Mouse (Mus musculus): Measurements from ENCODE around the gene Nhlrc2. TPM values are rescaled to one million over a fixed set of nuclear protein-coding genes. Genes with fewer than 3 reads are reported as not detected.

Nhlrc2 gene
- polyA plus RNA-seq, 1 experiment = 6.9 TPM

GRCm38 (mm10) chr19:56592472-56592871 lies 44.4 kb downstream of the Nhlrc2 start:
- no peak overlapping the region for H3K4me2 ChIP-seq (ENCODE audit: low read depth)
- no peaks in the 10 kb centered on the region for H3K79me2 ChIP-seq (ENCODE audit: control insufficient read depth, insufficient read depth)
- no peak overlapping the region for H3ac ChIP-seq (ENCODE audit: control insufficient read depth, insufficient read length)

GRCm38 (mm10) chr19:56599996-56600395 lies 51.9 kb downstream of the Nhlrc2 start:
- Histone ChIP-seq H3K27me3 (ENCODE audit: control insufficient read depth, insufficient read depth, insufficient read length) (no peaks in the 10 kb centered on the region), H3K4me3 (no peak overlapping the region), H3K36me3 (ENCODE audit: control insufficient read depth, insufficient read depth) (peaks cover 33% of the 10 kb centered on the region), H3ac (ENCODE audit: control insufficient read depth, insufficient read length) (no peak overlapping the region), H3K79me2 (ENCODE audit: control insufficient read depth, insufficient read depth) (no peaks in the 10 kb centered on the region), H3K4me2 (ENCODE audit: low read depth) (no peak overlapping the region)
- TF ChIP-seq MAX (IDR thresholded peaks at IDR 0.05; ENCODE audit: low read depth) (no peak), POLR2A (IDR thresholded peaks at IDR 0.05; ENCODE audit: insufficient read length, low read depth) (no peak), REST (IDR thresholded peaks at IDR 0.05; ENCODE audit: insufficient read depth, insufficient read length) (no peak), MYOG (IDR thresholded peaks at IDR 0.05; ENCODE audit: control insufficient read depth in 1 of 3, insufficient read depth in 1 of 3, insufficient read length in 2 of 3, low read depth in 2 of 3) (no peak), TCF12 (IDR thresholded peaks at IDR 0.05; ENCODE audit: insufficient read depth, poor library complexity, severe bottlenecking) (no peak), POLR2AphosphoS2 (IDR thresholded peaks at IDR 0.05; ENCODE audit: insufficient read length, low read depth) (no peak), USF1 (IDR thresholded peaks at IDR 0.05; ENCODE audit: low read depth) (no peak), SRF (IDR thresholded peaks at IDR 0.05; ENCODE audit: control insufficient read depth, insufficient read length, low read depth) (no peak), CEBPB (IDR thresholded peaks at IDR 0.05; ENCODE audit: insufficient read depth, poor library complexity, severe bottlenecking) (no peak), TCF3 (IDR thresholded peaks at IDR 0.05; ENCODE audit: insufficient read length, low read depth) (no peak), E2F4 (IDR thresholded peaks at IDR 0.05; ENCODE audit: insufficient read depth) (no peak), MYOD1 (IDR thresholded peaks at IDR 0.05; ENCODE audit: control insufficient read depth in 1 of 3, insufficient read length in 2 of 3, low read depth in 2 of 3) (no peak)

More at GRCm38 (mm10) chr19:56592472-56592871, 44.4 kb downstream of the Nhlrc2 start:
- Histone ChIP-seq H3K36me3 (ENCODE audit: control insufficient read depth, insufficient read depth) (peaks cover 44% of the 10 kb centered on the region), H3K27me3 (ENCODE audit: control insufficient read depth, insufficient read depth, insufficient read length) (no peaks in the 10 kb centered on the region), H3K4me3 (no peak overlapping the region)
- TF ChIP-seq USF1 (IDR thresholded peaks at IDR 0.05; ENCODE audit: low read depth) = no peak
- no peak for TF ChIP-seq E2F4 (IDR thresholded peaks at IDR 0.05; ENCODE audit: insufficient read depth)
- TF ChIP-seq MYOD1 (IDR thresholded peaks at IDR 0.05; ENCODE audit: control insufficient read depth in 1 of 3, insufficient read length in 2 of 3, low read depth in 2 of 3) = no peak
- no peak for TF ChIP-seq REST (IDR thresholded peaks at IDR 0.05; ENCODE audit: insufficient read depth, insufficient read length)
- TF ChIP-seq TCF3 (IDR thresholded peaks at IDR 0.05; ENCODE audit: insufficient read length, low read depth) = no peak
- no peak for TF ChIP-seq SRF (IDR thresholded peaks at IDR 0.05; ENCODE audit: control insufficient read depth, insufficient read length, low read depth)
- no peak for TF ChIP-seq TCF12 (IDR thresholded peaks at IDR 0.05; ENCODE audit: insufficient read depth, poor library complexity, severe bottlenecking)
- no peak for TF ChIP-seq MAX (IDR thresholded peaks at IDR 0.05; ENCODE audit: low read depth)
- no peak for TF ChIP-seq POLR2AphosphoS2 (IDR thresholded peaks at IDR 0.05; ENCODE audit: insufficient read length, low read depth)
- TF ChIP-seq MYOG (IDR thresholded peaks at IDR 0.05; ENCODE audit: control insufficient read depth in 1 of 3, insufficient read depth in 1 of 3, insufficient read length in 2 of 3, low read depth in 2 of 3) = no peak
- no peak for TF ChIP-seq CEBPB (IDR thresholded peaks at IDR 0.05; ENCODE audit: insufficient read depth, poor library complexity, severe bottlenecking)
- no peak for TF ChIP-seq POLR2A (IDR thresholded peaks at IDR 0.05; ENCODE audit: insufficient read length, low read depth)

GRCm38 (mm10) chr19:56600797-56601196 lies 52.7 kb downstream of the Nhlrc2 start:
- H3K4me2 ChIP-seq (ENCODE audit: low read depth) = no peak overlapping the region

DNA sequence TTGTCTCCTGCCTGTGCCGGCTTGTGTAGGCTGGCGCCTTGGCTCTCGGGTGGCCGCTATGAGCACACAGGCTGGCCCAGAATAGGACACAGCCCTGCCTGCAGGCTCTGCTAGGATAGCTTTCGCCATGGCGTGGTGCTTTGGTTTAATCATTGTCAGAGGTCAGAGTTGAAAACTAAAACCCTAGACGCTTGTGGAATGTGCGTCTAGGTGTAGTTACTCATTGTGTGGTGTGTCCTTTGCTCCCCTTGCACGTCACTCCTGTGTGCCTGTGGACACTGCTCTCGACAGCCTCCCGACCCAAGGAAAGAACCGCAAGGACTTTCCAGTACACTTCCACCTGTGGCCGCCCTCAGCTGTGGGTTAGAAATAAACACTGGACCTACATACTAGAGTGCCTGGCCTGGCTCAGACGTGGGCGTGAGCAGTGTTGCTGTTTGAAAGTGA lies 53.9 kb downstream of the Nhlrc2 start:
- H3K27me3 ChIP-seq (ENCODE audit: control insufficient read depth, insufficient read depth, insufficient read length) = no peaks in the 10 kb centered on the region
- no peak overlapping the region for H3K4me2 ChIP-seq (ENCODE audit: low read depth)
- no peaks in the 10 kb centered on the region for H3K79me2 ChIP-seq (ENCODE audit: control insufficient read depth, insufficient read depth)
- no peak overlapping the region for H3K4me3 ChIP-seq
- TF ChIP-seq POLR2A (IDR thresholded peaks at IDR 0.05; ENCODE audit: insufficient read length, low read depth) (no peak), TCF12 (IDR thresholded peaks at IDR 0.05; ENCODE audit: insufficient read depth, poor library complexity, severe bottlenecking) (peak; percentile 13), MYOD1 (IDR thresholded peaks at IDR 0.05; ENCODE audit: control insufficient read depth in 1 of 3, insufficient read length in 2 of 3, low read depth in 2 of 3) (peak in 2 of 3 experiments; percentile 20 to 64), MAX (IDR thresholded peaks at IDR 0.05; ENCODE audit: low read depth) (no peak), TCF3 (IDR thresholded peaks at IDR 0.05; ENCODE audit: insufficient read length, low read depth) (no peak), CEBPB (IDR thresholded peaks at IDR 0.05; ENCODE audit: insufficient read depth, poor library complexity, severe bottlenecking) (no peak), MYOG (IDR thresholded peaks at IDR 0.05; ENCODE audit: control insufficient read depth in 1 of 3, insufficient read depth in 1 of 3, insufficient read length in 2 of 3, low read depth in 2 of 3) (peak in 1 of 3 experiments; percentile 66), SRF (IDR thresholded peaks at IDR 0.05; ENCODE audit: control insufficient read depth, insufficient read length, low read depth) (no peak)
- H3K36me3 ChIP-seq (ENCODE audit: control insufficient read depth, insufficient read depth) = peaks cover 23% of the 10 kb centered on the region
- H3ac ChIP-seq (ENCODE audit: control insufficient read depth, insufficient read length) = no peak overlapping the region

More at GRCm38 (mm10) chr19:56600797-56601196, 52.7 kb downstream of the Nhlrc2 start:
- Histone ChIP-seq H3K79me2 (ENCODE audit: control insufficient read depth, insufficient read depth) (no peaks in the 10 kb centered on the region), H3ac (ENCODE audit: control insufficient read depth, insufficient read length) (no peak overlapping the region), H3K4me3 (no peak overlapping the region), H3K27me3 (ENCODE audit: control insufficient read depth, insufficient read depth, insufficient read length) (no peaks in the 10 kb centered on the region), H3K36me3 (ENCODE audit: control insufficient read depth, insufficient read depth) (peaks cover 27% of the 10 kb centered on the region)
- TF ChIP-seq TCF12 (IDR thresholded peaks at IDR 0.05; ENCODE audit: insufficient read depth, poor library complexity, severe bottlenecking) (no peak), MYOG (IDR thresholded peaks at IDR 0.05; ENCODE audit: control insufficient read depth in 1 of 3, insufficient read depth in 1 of 3, insufficient read length in 2 of 3, low read depth in 2 of 3) (no peak), USF1 (IDR thresholded peaks at IDR 0.05; ENCODE audit: low read depth) (no peak), SRF (IDR thresholded peaks at IDR 0.05; ENCODE audit: control insufficient read depth, insufficient read length, low read depth) (no peak), MYOD1 (IDR thresholded peaks at IDR 0.05; ENCODE audit: control insufficient read depth in 1 of 3, insufficient read length in 2 of 3, low read depth in 2 of 3) (no peak), POLR2A (IDR thresholded peaks at IDR 0.05; ENCODE audit: insufficient read length, low read depth) (no peak), CEBPB (IDR thresholded peaks at IDR 0.05; ENCODE audit: insufficient read depth, poor library complexity, severe bottlenecking) (no peak), POLR2AphosphoS2 (IDR thresholded peaks at IDR 0.05; ENCODE audit: insufficient read length, low read depth) (no peak), REST (IDR thresholded peaks at IDR 0.05; ENCODE audit: insufficient read depth, insufficient read length) (no peak), MAX (IDR thresholded peaks at IDR 0.05; ENCODE audit: low read depth) (no peak), TCF3 (IDR thresholded peaks at IDR 0.05; ENCODE audit: insufficient read length, low read depth) (no peak), E2F4 (IDR thresholded peaks at IDR 0.05; ENCODE audit: insufficient read depth) (no peak)
